Mouse (Mus musculus) thymus, adult 2 months (tissue): ENCODE measurements at regions not wholly inside any gene's neighbourhood (a gene's known extent, or its start where the extent isn't known, plus 50 kb on each side); places are given as distances from the start of the nearest gene placed in this dataset.

Experiments used
- DNase-seq: peaks from one replicate; pipeline ENCODE4 v3.0.0; 2021
- H3K27ac ChIP-seq: fragments of 200-500 bp; 2 replicates; pipeline ENCODE4 v1.5.1; 2012; ENCODE audit warnings: low read length, control low read depth; ENCODE audit not compliant: control insufficient read depth, insufficient read depth
- H3K27me3 ChIP-seq: fragments of 200-500 bp; 2 replicates; pipeline ENCODE4 v1.6.1; 2012; ENCODE audit warnings: mild to moderate bottlenecking, low read length, moderate library complexity, mixed read lengths; ENCODE audit not compliant: control insufficient read depth, insufficient read depth
- H3K36me3 ChIP-seq: fragments of 200-500 bp; 2 replicates; pipeline ENCODE4 v1.6.1; 2012; ENCODE audit warnings: mild to moderate bottlenecking, low read length, moderate library complexity; ENCODE audit not compliant: control insufficient read depth, insufficient read depth
- H3K4me1 ChIP-seq: fragments of 200-500 bp; replicated peaks from 2 replicates; pipeline ENCODE4 v1.6.1; 2012; ENCODE audit warnings: low read length; ENCODE audit not compliant: control insufficient read depth, insufficient read depth
- H3K4me3 ChIP-seq: fragments of 200-500 bp; 2 replicates; pipeline ENCODE4 v1.5.1; 2012; ENCODE audit warnings: mild to moderate bottlenecking, low read length, control low read depth, moderate library complexity; ENCODE audit not compliant: control insufficient read depth, insufficient read depth
- CTCF ChIP-seq: fragments of 200-500 bp; IDR thresholded peaks from 2 replicates; pipeline ENCODE4 v1.5.1; 2012; ENCODE audit warnings: mild to moderate bottlenecking, control low read depth, low read length, moderate library complexity, borderline replicate concordance; ENCODE audit not compliant: control insufficient read depth, poor library complexity, insufficient read depth; ENCODE audit errors: extremely low read depth
- POLR2A ChIP-seq: fragments of 200-500 bp; IDR thresholded peaks from 2 replicates; pipeline ENCODE4 v1.6.1; 2012; ENCODE audit warnings: mild to moderate bottlenecking, low read length, control low read depth, moderate library complexity; ENCODE audit not compliant: control insufficient read depth, poor library complexity, insufficient read depth; ENCODE audit errors: extremely low read depth
- WGBS: fragments of 180-500 bp; shearing (Covaris S2); methylation state at CpG from one replicate; pipeline ENCODE4 v1.1.7; 2018; 5-methylcytosine and 5-hydroxymethylcytosine counted together

DNA sequence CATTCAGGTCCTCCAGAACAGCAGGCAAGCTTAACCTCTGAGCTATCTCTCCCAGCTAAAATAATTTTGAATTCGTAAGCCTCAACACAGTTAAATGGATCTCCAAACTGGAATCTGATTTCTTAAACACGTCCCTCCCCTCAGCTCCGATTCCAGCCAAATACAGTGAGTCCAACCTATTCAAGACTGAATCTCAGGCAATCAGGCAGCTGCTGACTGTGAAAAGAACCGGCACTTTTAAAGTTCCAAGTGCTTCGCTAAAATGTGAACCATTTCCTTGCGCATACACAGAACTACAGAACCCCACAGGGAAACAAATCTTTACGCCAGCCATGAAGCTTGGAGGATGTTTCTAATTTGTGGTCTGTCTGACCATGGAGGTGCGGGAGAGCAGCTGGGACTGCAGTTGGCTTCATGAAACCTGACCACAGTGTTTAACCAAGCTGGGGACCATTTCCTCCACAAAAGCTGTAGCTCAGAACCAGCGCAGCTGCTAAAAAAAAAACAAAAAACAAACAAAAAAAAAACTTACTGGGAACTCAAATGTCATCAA, 160.1 kb upstream of the Chd6 start:
- Histone ChIP-seq H3K4me1 (no peaks in the 10 kb centered on the region), H3K4me3 (no peak overlapping the region), H3K27me3 (no peaks in the 10 kb centered on the region), H3K27ac (no peak overlapping the region), H3K36me3 (no peaks in the 10 kb centered on the region)
- TF ChIP-seq CTCF (no peak), POLR2A (no peak)
- 66% methylated on average over 9 of the region's 9 CpGs for WGBS
- no peak for DNase-seq

DNA sequence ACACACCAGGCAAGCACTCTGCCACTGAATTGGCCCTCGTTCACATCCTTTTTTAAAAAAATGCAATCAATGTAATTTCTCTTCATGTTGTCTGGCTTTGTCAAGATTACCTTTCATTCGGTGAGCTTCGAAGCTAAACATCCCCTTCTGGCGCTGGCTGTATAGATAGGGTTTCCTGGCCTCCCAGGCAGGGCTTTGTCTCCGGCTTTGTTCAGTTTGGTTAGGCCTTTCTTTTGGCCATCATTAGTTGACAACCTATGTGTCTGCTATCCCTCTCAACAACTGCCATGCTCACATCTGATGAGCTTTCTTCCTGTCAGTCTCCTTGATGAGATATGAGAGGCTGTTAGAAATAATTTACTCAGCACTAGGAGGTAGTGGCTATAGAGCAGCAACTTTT, 157.6 kb upstream of the Chd6 start:
- 59% methylated on average over 5 of the region's 5 CpGs for WGBS
- Histone ChIP-seq H3K4me1 (no peaks in the 10 kb centered on the region), H3K27ac (no peak overlapping the region), H3K36me3 (no peaks in the 10 kb centered on the region), H3K4me3 (no peak overlapping the region), H3K27me3 (no peaks in the 10 kb centered on the region)
- no peak for DNase-seq
- TF ChIP-seq CTCF, result no peak
- TF ChIP-seq POLR2A, result no peak

DNA sequence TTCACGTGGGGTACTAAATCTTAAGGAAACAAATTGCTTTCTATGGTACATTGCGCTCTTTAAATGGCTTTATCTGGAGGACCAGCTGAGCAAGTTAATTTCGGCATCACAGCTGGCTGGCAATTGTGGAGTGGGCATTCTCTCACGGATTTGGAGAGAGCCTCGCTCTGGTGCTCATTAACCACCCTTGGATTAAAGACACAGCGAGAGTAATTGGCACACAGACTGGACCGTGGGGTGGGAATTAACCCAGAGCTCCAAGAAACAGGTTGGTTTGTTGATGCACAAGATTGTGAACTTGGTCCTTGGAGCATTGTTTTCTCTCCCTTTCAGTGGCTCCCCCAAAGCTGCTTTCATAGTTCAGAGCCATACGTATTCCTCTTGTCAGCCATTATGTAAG, 156.3 kb upstream of the Chd6 start:
- H3K4me3 ChIP-seq, result no peak overlapping the region
- H3K27ac ChIP-seq, result no peak overlapping the region
- H3K4me1 ChIP-seq, result no peaks in the 10 kb centered on the region
- WGBS, result 88% methylated on average over 8 of the region's 8 CpGs
- H3K36me3 ChIP-seq, result no peaks in the 10 kb centered on the region
- no peaks in the 10 kb centered on the region for H3K27me3 ChIP-seq
- TF ChIP-seq POLR2A (no peak), CTCF (no peak)
- no peak for DNase-seq

DNA sequence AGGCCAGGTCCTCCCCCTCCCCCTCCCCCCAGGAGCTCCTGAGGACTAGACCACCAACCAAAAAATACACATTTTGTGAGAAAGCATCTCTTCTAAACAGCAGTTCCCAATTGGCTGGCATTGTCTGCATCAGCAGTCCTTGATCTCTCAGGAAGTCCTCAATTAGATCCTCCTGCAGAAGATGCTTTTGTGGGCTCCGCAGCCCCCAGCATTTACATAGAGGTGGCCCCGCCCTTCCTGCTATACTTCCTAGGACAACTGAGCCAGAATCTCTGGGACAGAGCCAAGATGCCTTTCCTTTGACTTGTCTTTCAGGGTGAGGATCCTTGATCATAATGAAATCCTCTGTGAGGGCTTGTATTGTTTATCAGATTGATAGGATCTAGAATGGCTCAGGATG, 143.9 kb upstream of the Chd6 start:
- no peak for DNase-seq
- TF ChIP-seq POLR2A, result no peak
- TF ChIP-seq CTCF, result no peak

DNA sequence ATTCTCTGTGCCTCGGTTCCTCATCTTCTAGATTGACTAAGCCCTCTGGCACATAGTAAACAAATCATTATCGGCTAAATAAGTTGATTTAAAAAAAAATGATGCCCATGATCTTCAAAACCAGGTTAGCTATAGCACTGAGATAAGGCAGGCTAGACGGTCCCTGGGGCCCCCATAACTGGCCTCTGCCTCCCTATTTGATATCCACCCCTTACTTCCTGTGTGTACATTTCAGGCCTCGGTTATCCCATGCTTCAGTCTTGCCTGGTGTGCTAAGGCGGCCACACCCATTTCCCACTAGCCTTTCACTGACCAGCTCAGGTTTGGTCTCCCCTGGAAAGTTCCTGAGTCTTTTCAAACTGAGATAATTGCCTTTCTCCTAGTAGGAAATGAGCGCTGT, 132.8 kb upstream of the Chd6 start:
- TF ChIP-seq POLR2A, result no peak
- TF ChIP-seq CTCF, result no peak
- 80% methylated on average over 6 of the region's 6 CpGs for WGBS
- DNase-seq, result no peak
- Histone ChIP-seq H3K36me3 (no peaks in the 10 kb centered on the region), H3K27me3 (no peaks in the 10 kb centered on the region), H3K4me3 (no peak overlapping the region), H3K4me1 (no peaks in the 10 kb centered on the region), H3K27ac (no peak overlapping the region)

More for the DNA sequence above, 143.9 kb upstream of the Chd6 start:
- Histone ChIP-seq H3K27ac (no peak overlapping the region), H3K4me3 (no peak overlapping the region), H3K27me3 (no peaks in the 10 kb centered on the region), H3K36me3 (no peaks in the 10 kb centered on the region), H3K4me1 (no peaks in the 10 kb centered on the region)
- 80% methylated on average over 2 of the region's 2 CpGs for WGBS

DNA sequence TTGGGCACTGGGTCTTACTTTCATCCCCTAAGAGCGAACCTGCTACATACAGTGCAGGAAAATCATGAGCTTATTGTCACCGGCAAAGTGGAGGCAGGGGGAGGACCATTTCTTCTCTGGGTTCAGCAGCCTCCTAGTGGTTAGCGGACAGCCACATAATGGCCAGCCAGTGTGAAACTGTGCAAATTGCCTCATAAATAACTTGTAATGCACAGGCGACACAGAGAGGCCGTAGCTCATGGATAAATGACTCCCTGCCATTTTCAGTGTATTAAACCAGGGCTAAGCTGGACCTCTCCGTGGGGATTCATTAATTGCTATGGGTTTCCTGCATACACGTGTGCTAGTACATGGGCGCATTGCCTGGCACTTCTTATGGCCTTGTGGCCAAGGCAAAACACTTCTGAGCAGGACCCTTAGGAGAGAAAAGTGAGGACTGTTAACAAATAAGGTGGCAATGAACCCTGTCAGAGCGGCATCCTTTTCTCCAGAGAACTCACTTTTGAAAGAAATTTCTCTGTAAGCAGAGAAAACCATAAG, 128.5 kb upstream of the Chd6 start:
- Histone ChIP-seq H3K4me1 (no peaks in the 10 kb centered on the region), H3K27me3 (no peaks in the 10 kb centered on the region), H3K27ac (no peak overlapping the region), H3K4me3 (no peak overlapping the region), H3K36me3 (no peaks in the 10 kb centered on the region)
- 92% methylated on average over 9 of the region's 9 CpGs for WGBS
- DNase-seq, result no peak
- no peak for TF ChIP-seq POLR2A
- no peak for TF ChIP-seq CTCF
